Mouse (Mus musculus): Measurements from ENCODE around the gene Lfng.

DNA sequence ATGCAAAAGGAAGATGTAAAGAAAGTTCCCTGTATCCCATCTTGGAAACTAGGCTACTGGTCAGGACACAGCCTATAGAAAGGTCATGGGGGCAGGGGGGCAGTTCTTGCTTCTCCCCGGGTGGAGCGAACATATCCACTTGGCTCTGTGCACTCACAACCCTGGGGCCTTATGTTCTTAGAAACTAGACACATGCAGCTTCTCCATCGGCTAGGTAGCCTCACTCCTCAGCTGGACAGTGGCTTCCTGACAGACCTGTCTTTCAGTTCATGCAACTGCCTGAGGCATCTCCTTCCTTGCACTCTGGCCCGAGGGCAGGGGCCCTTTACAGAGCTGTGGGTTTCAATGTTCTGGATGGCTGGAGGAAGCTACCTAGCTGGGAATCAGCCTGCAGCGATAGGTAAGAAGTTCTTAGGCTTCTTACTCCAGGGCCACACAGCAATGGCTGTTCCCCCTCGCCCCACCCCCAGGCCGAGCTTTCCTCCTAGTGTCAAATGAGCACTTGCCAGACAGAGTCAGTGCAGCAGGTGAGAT, 42.8 kb downstream of the Lfng start:
- TF ChIP-seq CTCF (conservative IDR thresholded peaks at IDR 0.05 in 1 of 2, IDR thresholded peaks at IDR 0.05 in 1 of 2; ENCODE audit: low read depth in 2 of 2, low read length in 2 of 2) (no peak), SMC3 (IDR thresholded peaks at IDR 0.05; ENCODE audit: low read depth, low read length) (no peak), POLR2A (IDR thresholded peaks at IDR 0.05; ENCODE audit: low read depth, low read length) (no peak)

Data from CH12.LX (cell line).